Mouse (Mus musculus): ENCODE measurements at regions not wholly inside any gene's neighbourhood (a gene's known extent, or its start where the extent isn't known, plus 50 kb on each side); places are given as distances from the start of the nearest gene placed in this dataset.

GRCm38 (mm10) chr9:35361432-35361831, 59.5 kb upstream of the Cdon start:
- no peaks in the 10 kb centered on the region for H3K36me3 ChIP-seq (ENCODE audit: poor library complexity, severe bottlenecking)
- peaks cover 4% of the 10 kb centered on the region; the same call in 1 of the 2 replicates for H3K27me3 ChIP-seq
- H3K4me3 ChIP-seq, result no peak overlapping the region
- WGBS, result 40% methylated on average over 4 of the region's 4 CpGs
- no peak overlapping the region for H3K9ac ChIP-seq
- H3K9me3 ChIP-seq (replicated peaks), result no peaks in the 10 kb centered on the region
- H3K4me1 ChIP-seq, result peaks cover 65% of the 10 kb centered on the region
- H3K4me2 ChIP-seq, result peak overlapping the region; percentile 48; the same call in 1 of the 2 replicates
- peak; percentile 46 for ATAC-seq
- H3K27ac ChIP-seq, result peak overlapping the region; percentile 92

GRCm38 (mm10) chr9:35362276-35362675, 58.7 kb upstream of the Cdon start:
- Histone ChIP-seq H3K4me3 (no peak overlapping the region), H3K4me1 (peaks cover 65% of the 10 kb centered on the region), H3K27me3 (peaks cover 4% of the 10 kb centered on the region; the same call in 1 of the 2 replicates), H3K4me2 (no peak overlapping the region), H3K27ac (peak overlapping the region; percentile 92; the same call in 1 of the 2 replicates), H3K36me3 (ENCODE audit: poor library complexity, severe bottlenecking) (no peaks in the 10 kb centered on the region), H3K9me3 (replicated peaks) (no peaks in the 10 kb centered on the region), H3K9ac (no peak overlapping the region)
- 66% methylated on average over 7 of the region's 7 CpGs for WGBS
- ATAC-seq, result no peak

GRCm38 (mm10) chr9:35363079-35363478, 57.8 kb upstream of the Cdon start:
- Histone ChIP-seq H3K4me1 (peaks cover 64% of the 10 kb centered on the region), H3K9me3 (replicated peaks) (no peaks in the 10 kb centered on the region), H3K36me3 (ENCODE audit: poor library complexity, severe bottlenecking) (no peaks in the 10 kb centered on the region), H3K27ac (no peak overlapping the region; the same call in 1 of the 2 replicates), H3K27me3 (peaks cover 4% of the 10 kb centered on the region; the same call in 1 of the 2 replicates), H3K4me2 (no peak overlapping the region), H3K4me3 (no peak overlapping the region), H3K9ac (no peak overlapping the region)
- WGBS, result 75% methylated on average over 5 of the region's 5 CpGs
- no peak for ATAC-seq

GRCm38 (mm10) chr9:35363936-35364335, 57.0 kb upstream of the Cdon start:
- no peaks in the 10 kb centered on the region for H3K9me3 ChIP-seq (replicated peaks)
- 59% methylated on average over 4 of the region's 4 CpGs for WGBS
- ATAC-seq, result peak; percentile 54
- H3K36me3 ChIP-seq (ENCODE audit: poor library complexity, severe bottlenecking), result no peaks in the 10 kb centered on the region
- H3K4me3 ChIP-seq, result no peak overlapping the region
- H3K27me3 ChIP-seq, result peaks cover 4% of the 10 kb centered on the region; the same call in 1 of the 2 replicates
- H3K9ac ChIP-seq, result no peak overlapping the region
- H3K4me1 ChIP-seq, result peaks cover 62% of the 10 kb centered on the region
- H3K4me2 ChIP-seq, result no peak overlapping the region
- H3K27ac ChIP-seq, result peak overlapping the region; percentile 40

- Histone ChIP-seq H3K27me3 (peaks cover 4% of the 10 kb centered on the region; the same call in 1 of the 2 replicates), H3K9ac (no peak overlapping the region), H3K4me2 (no peak overlapping the region), H3K4me1 (peaks cover 46% of the 10 kb centered on the region), H3K27ac (no peak overlapping the region), H3K36me3 (ENCODE audit: poor library complexity, severe bottlenecking) (no peaks in the 10 kb centered on the region), H3K9me3 (replicated peaks) (no peaks in the 10 kb centered on the region), H3K4me3 (no peak overlapping the region)
- 90% methylated on average over 5 of the region's 5 CpGs for WGBS
- no peak for ATAC-seq
Measured at GRCm38 (mm10) chr9:35365975-35366374, 55.0 kb upstream of the Cdon start.

- no peak overlapping the region for H3K4me3 ChIP-seq
- no peaks in the 10 kb centered on the region for H3K9me3 ChIP-seq (replicated peaks)
- no peak overlapping the region for H3K27ac ChIP-seq
- no peaks in the 10 kb centered on the region for H3K36me3 ChIP-seq (ENCODE audit: poor library complexity, severe bottlenecking)
- no peak overlapping the region for H3K4me2 ChIP-seq
- peaks cover 22% of the 10 kb centered on the region for H3K4me1 ChIP-seq
- ATAC-seq, result no peak
- H3K9ac ChIP-seq, result no peak overlapping the region
- H3K27me3 ChIP-seq, result 0 out of 2 replicates have a peak, but pooled peaks cover 9% of the 10 kb centered on the region
- WGBS, result 60% methylated on average over 5 of the region's 5 CpGs
Measured at GRCm38 (mm10) chr9:35369063-35369462, 51.9 kb upstream of the Cdon start.

GRCm38 (mm10) chr9:35370031-35370430, 50.9 kb upstream of the Cdon start:
- no peak for ATAC-seq
- Histone ChIP-seq H3K9ac (no peak overlapping the region), H3K4me3 (no peak overlapping the region), H3K27ac (no peak overlapping the region), H3K27me3 (0 out of 2 replicates have a peak, but pooled peaks cover 9% of the 10 kb centered on the region), H3K36me3 (ENCODE audit: poor library complexity, severe bottlenecking) (no peaks in the 10 kb centered on the region), H3K9me3 (replicated peaks) (no peaks in the 10 kb centered on the region), H3K4me1 (peaks cover 15% of the 10 kb centered on the region), H3K4me2 (no peak overlapping the region)
- 74% methylated on average over 3 of the region's 3 CpGs for WGBS

GRCm38 (mm10) chr9:35370895-35371294, 50.0 kb upstream of the Cdon start:
- WGBS, result 91% methylated on average over 3 of the region's 3 CpGs
- Histone ChIP-seq H3K4me2 (no peak overlapping the region), H3K4me3 (no peak overlapping the region), H3K4me1 (peaks cover 15% of the 10 kb centered on the region), H3K9me3 (replicated peaks) (no peaks in the 10 kb centered on the region), H3K27ac (no peak overlapping the region), H3K36me3 (ENCODE audit: poor library complexity, severe bottlenecking) (no peaks in the 10 kb centered on the region), H3K27me3 (0 out of 2 replicates have a peak, but pooled peaks cover 9% of the 10 kb centered on the region), H3K9ac (no peak overlapping the region)
- no peak for ATAC-seq

All from forebrain, embryonic 13.5 days (tissue).